Mouse (Mus musculus): ENCODE measurements around the gene Ttll11. TPM values are rescaled to one million over a fixed set of nuclear protein-coding genes. Genes with fewer than 3 reads are reported as not detected.

The Ttll11 gene
- polyA plus RNA-seq, 1 experiment: 0.01 TPM

DNA sequence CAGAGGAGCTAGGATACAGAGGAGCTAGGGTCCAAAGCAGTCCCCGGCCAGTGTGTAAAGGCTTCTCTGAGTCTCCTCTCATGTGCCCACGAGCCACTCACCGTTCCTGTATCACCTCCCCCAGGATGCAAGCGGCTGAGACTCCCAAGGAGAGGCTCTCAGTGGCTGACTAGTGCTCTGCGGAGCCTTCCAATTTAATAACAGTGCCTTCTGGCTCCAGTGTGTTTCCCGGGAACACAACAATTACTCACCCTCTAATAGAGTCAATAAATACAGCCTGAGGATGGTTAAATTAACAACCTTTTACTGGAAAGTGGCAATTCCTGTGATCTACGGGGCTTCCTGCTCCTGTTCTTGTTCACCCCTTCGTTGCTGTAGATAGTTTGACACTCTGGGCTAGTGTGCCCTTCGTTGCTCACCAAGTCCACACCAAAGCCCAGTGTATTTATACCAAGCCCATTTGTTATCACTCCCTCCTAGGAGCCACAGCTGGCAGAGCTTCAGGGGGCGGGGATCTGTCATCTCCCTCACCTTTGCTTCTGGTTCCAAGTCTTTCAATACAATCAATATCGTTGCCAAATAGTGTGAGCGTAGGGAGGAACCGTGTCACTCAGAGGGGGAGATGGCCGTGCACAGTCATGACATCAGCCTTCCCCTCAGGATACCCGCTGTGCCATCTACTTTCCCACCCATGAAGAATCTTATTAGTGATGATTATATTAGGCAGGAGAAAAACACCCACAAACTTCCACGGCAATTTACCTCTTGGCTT is 27.3 kb downstream of the Ttll11 start:
- TF ChIP-seq GATA1 (IDR thresholded peaks at IDR 0.05; ENCODE audit: low read length) (no peak), TAL1 (IDR thresholded peaks at IDR 0.05; ENCODE audit: low read length) (no peak)
- Histone ChIP-seq H3K27me3 (ENCODE audit: control insufficient read depth) (no peaks in the 10 kb centered on the region; the same call in 1 of the 2 replicates), H3K4me3 (replicated peaks) (no peak overlapping the region), H3K9me3 (ENCODE audit: control insufficient read depth, low read length) (no peaks in the 10 kb centered on the region), H3K4me1 (ENCODE audit: control insufficient read depth) (peaks cover 7% of the 10 kb centered on the region), H3K36me3 (ENCODE audit: control insufficient read depth) (no peaks in the 10 kb centered on the region)

- no peak overlapping the region for H3K4me3 ChIP-seq (replicated peaks)
- H3K9me3 ChIP-seq (ENCODE audit: control insufficient read depth, low read length): no peaks in the 10 kb centered on the region
- H3K36me3 ChIP-seq (ENCODE audit: control insufficient read depth): no peaks in the 10 kb centered on the region; the same call in 1 of the 2 replicates
- no peak for TF ChIP-seq GATA1 (IDR thresholded peaks at IDR 0.05; ENCODE audit: low read length)
- no peak for TF ChIP-seq TAL1 (IDR thresholded peaks at IDR 0.05; ENCODE audit: low read length)
- H3K4me1 ChIP-seq (ENCODE audit: control insufficient read depth): peaks cover 7% of the 10 kb centered on the region
- no peaks in the 10 kb centered on the region for H3K27me3 ChIP-seq (ENCODE audit: control insufficient read depth)
These were observed 34.8 kb downstream of the Ttll11 start for GRCm38 (mm10) chr2:35944896-35945295.

DNA sequence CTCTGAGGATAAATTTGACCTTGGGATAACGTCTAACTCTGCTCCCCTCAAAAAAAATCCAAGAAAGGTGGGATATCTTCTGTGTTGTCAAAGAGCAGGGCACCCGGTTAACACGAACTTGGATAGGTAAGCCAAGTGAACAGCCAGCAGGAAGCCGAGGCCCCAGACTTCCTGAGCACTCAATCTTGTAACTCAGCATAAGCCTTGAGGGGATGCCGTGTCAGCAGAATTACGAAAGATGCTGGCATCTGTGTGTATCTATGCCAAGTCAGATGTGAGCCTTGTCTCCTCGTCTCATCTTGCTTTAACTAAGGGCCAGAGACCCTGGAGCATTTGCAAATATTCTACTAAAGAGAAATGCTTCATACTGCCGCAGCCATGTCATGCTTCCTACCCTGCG is 36.8 kb downstream of the Ttll11 start:
- H3K4me1 ChIP-seq (ENCODE audit: control insufficient read depth): peaks cover 6% of the 10 kb centered on the region
- TF ChIP-seq GATA1 (IDR thresholded peaks at IDR 0.05; ENCODE audit: low read length): no peak
- no peak for TF ChIP-seq TAL1 (IDR thresholded peaks at IDR 0.05; ENCODE audit: low read length)
- no peaks in the 10 kb centered on the region; the same call in 1 of the 2 replicates for H3K36me3 ChIP-seq (ENCODE audit: control insufficient read depth)
- no peaks in the 10 kb centered on the region for H3K9me3 ChIP-seq (ENCODE audit: control insufficient read depth, low read length)
- no peaks in the 10 kb centered on the region for H3K27me3 ChIP-seq (ENCODE audit: control insufficient read depth)
- H3K4me3 ChIP-seq (replicated peaks): no peak overlapping the region

GRCm38 (mm10) chr2:35935045-35935444 is 44.7 kb downstream of the Ttll11 start:
- H3K4me3 ChIP-seq (replicated peaks): no peak overlapping the region
- H3K27me3 ChIP-seq (ENCODE audit: control insufficient read depth): no peaks in the 10 kb centered on the region
- no peaks in the 10 kb centered on the region for H3K9me3 ChIP-seq (ENCODE audit: control insufficient read depth, low read length)
- TF ChIP-seq GATA1 (IDR thresholded peaks at IDR 0.05; ENCODE audit: low read length) (no peak), TAL1 (IDR thresholded peaks at IDR 0.05; ENCODE audit: low read length) (no peak)
- H3K4me1 ChIP-seq (ENCODE audit: control insufficient read depth): no peaks in the 10 kb centered on the region
- no peaks in the 10 kb centered on the region for H3K36me3 ChIP-seq (ENCODE audit: control insufficient read depth)

GRCm38 (mm10) chr2:35933116-35933515 is 46.6 kb downstream of the Ttll11 start:
- Histone ChIP-seq H3K36me3 (ENCODE audit: control insufficient read depth) (no peaks in the 10 kb centered on the region), H3K27me3 (ENCODE audit: control insufficient read depth) (no peaks in the 10 kb centered on the region), H3K9me3 (ENCODE audit: control insufficient read depth, low read length) (no peaks in the 10 kb centered on the region), H3K4me3 (replicated peaks) (no peak overlapping the region), H3K4me1 (ENCODE audit: control insufficient read depth) (no peaks in the 10 kb centered on the region)
- TF ChIP-seq GATA1 (IDR thresholded peaks at IDR 0.05; ENCODE audit: low read length) (no peak), TAL1 (IDR thresholded peaks at IDR 0.05; ENCODE audit: low read length) (no peak)

GRCm38 (mm10) chr2:35931619-35932018 is 48.1 kb downstream of the Ttll11 start:
- Histone ChIP-seq H3K27me3 (ENCODE audit: control insufficient read depth) (no peaks in the 10 kb centered on the region), H3K36me3 (ENCODE audit: control insufficient read depth) (no peaks in the 10 kb centered on the region), H3K4me3 (replicated peaks) (no peak overlapping the region), H3K9me3 (ENCODE audit: control insufficient read depth, low read length) (no peaks in the 10 kb centered on the region), H3K4me1 (ENCODE audit: control insufficient read depth) (no peaks in the 10 kb centered on the region)
- no peak for TF ChIP-seq TAL1 (IDR thresholded peaks at IDR 0.05; ENCODE audit: low read length)
- TF ChIP-seq GATA1 (IDR thresholded peaks at IDR 0.05; ENCODE audit: low read length): no peak

DNA sequence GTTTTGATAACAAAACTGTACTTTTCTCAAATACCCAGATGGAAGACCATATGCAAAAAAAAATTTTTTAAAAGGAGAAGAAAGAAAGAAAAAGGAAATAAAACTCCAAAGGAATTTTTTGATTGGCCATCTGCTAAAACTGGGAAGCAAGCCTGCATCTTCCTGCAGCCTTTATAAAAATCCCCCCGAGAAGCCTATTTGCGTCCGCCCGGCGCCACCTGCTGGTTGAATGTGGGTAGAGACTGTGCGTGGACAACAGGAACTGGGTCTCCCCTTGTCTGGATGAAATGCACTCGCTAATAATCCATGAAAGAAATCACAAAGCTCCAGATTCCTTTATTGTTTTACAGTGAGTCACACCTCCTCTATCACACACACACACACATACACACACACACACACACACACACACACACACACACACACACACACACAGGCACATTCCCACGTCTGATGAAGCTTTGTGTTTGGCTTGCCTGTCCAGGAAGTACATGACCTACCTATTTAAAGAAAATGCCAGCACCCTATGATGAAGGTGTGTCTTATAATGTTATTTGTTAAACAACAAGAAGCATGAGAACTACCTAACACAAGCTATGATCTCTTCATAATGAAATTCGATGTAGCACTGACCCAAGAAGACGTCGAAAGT is 49.1 kb downstream of the Ttll11 start:
- no peak for TF ChIP-seq GATA1 (IDR thresholded peaks at IDR 0.05; ENCODE audit: low read length)
- TF ChIP-seq TAL1 (IDR thresholded peaks at IDR 0.05; ENCODE audit: low read length): no peak
- Histone ChIP-seq H3K4me1 (ENCODE audit: control insufficient read depth) (no peaks in the 10 kb centered on the region), H3K36me3 (ENCODE audit: control insufficient read depth) (no peaks in the 10 kb centered on the region), H3K9me3 (ENCODE audit: control insufficient read depth, low read length) (no peaks in the 10 kb centered on the region), H3K27me3 (ENCODE audit: control insufficient read depth) (no peaks in the 10 kb centered on the region), H3K4me3 (replicated peaks) (no peak overlapping the region)

DNA sequence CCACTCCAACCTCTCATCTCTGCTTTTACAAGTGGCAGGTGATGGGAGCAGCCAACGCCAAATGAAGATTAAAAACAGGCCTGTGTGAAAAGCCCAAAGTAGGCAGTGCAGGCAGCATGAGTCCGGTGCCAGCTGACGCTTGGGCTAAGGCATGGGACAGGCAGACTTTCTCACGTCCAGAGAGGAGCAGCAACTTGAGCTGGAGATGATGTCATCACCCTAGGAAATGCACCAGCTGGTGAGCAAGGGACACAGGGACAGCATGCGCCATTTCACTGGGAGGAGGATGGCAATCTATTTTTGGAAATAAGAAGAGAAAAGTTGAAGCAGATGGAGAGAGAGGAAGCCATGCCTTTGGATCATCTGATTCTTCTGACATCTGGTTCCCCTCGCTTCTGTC is 51.6 kb downstream of the Ttll11 start:
- H3K27me3 ChIP-seq (ENCODE audit: control insufficient read depth): no peaks in the 10 kb centered on the region
- no peaks in the 10 kb centered on the region for H3K9me3 ChIP-seq (ENCODE audit: control insufficient read depth, low read length)
- H3K4me1 ChIP-seq (ENCODE audit: control insufficient read depth): no peaks in the 10 kb centered on the region
- H3K36me3 ChIP-seq (ENCODE audit: control insufficient read depth): no peaks in the 10 kb centered on the region
- no peak overlapping the region for H3K4me3 ChIP-seq (replicated peaks)
- TF ChIP-seq TAL1 (IDR thresholded peaks at IDR 0.05; ENCODE audit: low read length) (no peak), GATA1 (IDR thresholded peaks at IDR 0.05; ENCODE audit: low read length) (no peak)

DNA sequence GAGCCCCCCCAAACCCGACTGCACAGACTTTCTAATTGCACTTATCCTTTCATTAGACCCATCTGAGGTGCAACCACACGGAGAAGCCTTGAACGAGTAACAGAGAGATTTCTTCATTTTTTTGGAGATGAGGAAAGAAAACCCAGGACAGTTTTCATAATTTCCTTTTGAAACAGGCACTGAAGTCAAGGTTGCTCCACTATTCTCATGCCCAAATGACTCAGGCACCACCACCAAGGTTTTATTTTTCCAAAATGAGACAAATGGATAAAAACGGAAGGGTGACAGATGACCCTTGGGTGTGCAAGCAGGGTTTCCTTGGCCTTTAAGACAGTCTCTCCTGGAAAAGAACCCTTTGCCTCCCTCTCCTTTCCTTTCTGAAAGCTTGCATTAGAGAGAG is 54.8 kb downstream of the Ttll11 start:
- no peaks in the 10 kb centered on the region for H3K4me1 ChIP-seq (ENCODE audit: control insufficient read depth)
- no peaks in the 10 kb centered on the region for H3K9me3 ChIP-seq (ENCODE audit: control insufficient read depth, low read length)
- TF ChIP-seq GATA1 (IDR thresholded peaks at IDR 0.05; ENCODE audit: low read length): no peak
- TF ChIP-seq TAL1 (IDR thresholded peaks at IDR 0.05; ENCODE audit: low read length): no peak
- no peak overlapping the region for H3K4me3 ChIP-seq (replicated peaks)
- no peaks in the 10 kb centered on the region for H3K36me3 ChIP-seq (ENCODE audit: control insufficient read depth)
- no peaks in the 10 kb centered on the region for H3K27me3 ChIP-seq (ENCODE audit: control insufficient read depth)
